Mouse (Mus musculus) heart, adult 2 months (tissue): ENCODE data around the gene Plcg2.

Experiments used
- CTCF ChIP-seq: fragments of 200-600 bp; IDR thresholded peaks from 2 replicates; pipeline ENCODE4 v1.8.1; 2022; ENCODE audit warnings: antibody characterized with exemption, mild to moderate bottlenecking, moderate library complexity
- EP300 ChIP-seq: fragments of 200-500 bp; IDR thresholded peaks from 2 replicates; pipeline ENCODE4 v1.6.1; 2011; ENCODE audit warnings: low read depth, low read length, control low read depth; ENCODE audit not compliant: insufficient read depth
- POLR2A ChIP-seq: fragments of 200-500 bp; IDR thresholded peaks from 2 replicates; pipeline ENCODE4 v1.6.1; 2011; ENCODE audit warnings: mild to moderate bottlenecking, low read depth, low read length, control low read depth; ENCODE audit not compliant: insufficient read depth

- TF ChIP-seq POLR2A (no peak), CTCF (no peak), EP300 (no peak)
These were observed 9.6 kb downstream of the Plcg2 start for GRCm38 (mm10) chr8:117507703-117508102.
